Mouse (Mus musculus): ENCODE measurements around the gene Gabrg3. TPM values are rescaled to one million over a fixed set of nuclear protein-coding genes. Genes with fewer than 3 reads are reported as not detected.

The Gabrg3 gene
- polyA plus RNA-seq, 1 experiment from 2014 or later = 1.4 TPM

- WGBS = 87% methylated on average over 4 of the region's 4 CpGs
- Histone ChIP-seq H3K27ac (ENCODE audit: low read length) (no peak overlapping the region), H3K9ac (ENCODE audit: low read length) (no peak overlapping the region), H3K27me3 (ENCODE audit: control insufficient read depth, insufficient read depth, low read length) (no peaks in the 10 kb centered on the region), H3K4me1 (ENCODE audit: control insufficient read depth, insufficient read depth, low read length) (no peaks in the 10 kb centered on the region), H3K36me3 (ENCODE audit: control insufficient read depth, insufficient read depth, low read length) (no peaks in the 10 kb centered on the region), H3K9me3 (replicated peaks; ENCODE audit: control insufficient read depth, low read length) (no peaks in the 10 kb centered on the region), H3K4me3 (replicated peaks; ENCODE audit: low read length) (no peak overlapping the region), H3K4me2 (ENCODE audit: low read depth, low read length) (no peak overlapping the region)
- no peak for ATAC-seq (ENCODE audit: insufficient read depth, low FRiP score)
Observed at GRCm38 (mm10) chr7:57330240-57330639, 56.7 kb downstream of the Gabrg3 start.

GRCm38 (mm10) chr7:57324473-57324872, 62.5 kb downstream of the Gabrg3 start:
- H3K36me3 ChIP-seq (ENCODE audit: control insufficient read depth, insufficient read depth, low read length) = no peaks in the 10 kb centered on the region
- H3K4me3 ChIP-seq (replicated peaks; ENCODE audit: low read length) = no peak overlapping the region
- H3K4me2 ChIP-seq (ENCODE audit: low read depth, low read length) = no peak overlapping the region
- H3K4me1 ChIP-seq (ENCODE audit: control insufficient read depth, insufficient read depth, low read length) = no peaks in the 10 kb centered on the region
- ATAC-seq (ENCODE audit: insufficient read depth, low FRiP score) = no peak
- no peaks in the 10 kb centered on the region for H3K27me3 ChIP-seq (ENCODE audit: control insufficient read depth, insufficient read depth, low read length)
- H3K9me3 ChIP-seq (replicated peaks; ENCODE audit: control insufficient read depth, low read length) = no peaks in the 10 kb centered on the region
- H3K27ac ChIP-seq (ENCODE audit: low read length) = no peak overlapping the region
- H3K9ac ChIP-seq (ENCODE audit: low read length) = no peak overlapping the region
- 60% methylated on average over 3 of the region's 3 CpGs for WGBS

- H3K9ac ChIP-seq (ENCODE audit: low read length) = no peak overlapping the region
- ATAC-seq (ENCODE audit: insufficient read depth, low FRiP score) = no peak
- WGBS = 81% methylated on average over 1 of the region's 1 CpGs
Observed at GRCm38 (mm10) chr7:57322086-57322485, 64.9 kb downstream of the Gabrg3 start.

GRCm38 (mm10) chr7:57314971-57315370, 72.0 kb downstream of the Gabrg3 start:
- 69% methylated on average over 1 of the region's 1 CpGs for WGBS
- H3K9me3 ChIP-seq (replicated peaks; ENCODE audit: control insufficient read depth, low read length) = no peaks in the 10 kb centered on the region

More at GRCm38 (mm10) chr7:57322086-57322485, 64.9 kb downstream of the Gabrg3 start:
- no peaks in the 10 kb centered on the region for H3K36me3 ChIP-seq (ENCODE audit: control insufficient read depth, insufficient read depth, low read length)
- no peak overlapping the region for H3K27ac ChIP-seq (ENCODE audit: low read length)
- H3K4me3 ChIP-seq (replicated peaks; ENCODE audit: low read length) = no peak overlapping the region
- no peaks in the 10 kb centered on the region for H3K9me3 ChIP-seq (replicated peaks; ENCODE audit: control insufficient read depth, low read length)
- H3K4me2 ChIP-seq (ENCODE audit: low read depth, low read length) = no peak overlapping the region
- no peaks in the 10 kb centered on the region for H3K27me3 ChIP-seq (ENCODE audit: control insufficient read depth, insufficient read depth, low read length)
- H3K4me1 ChIP-seq (ENCODE audit: control insufficient read depth, insufficient read depth, low read length) = no peaks in the 10 kb centered on the region

GRCm38 (mm10) chr7:57312018-57312417, 75.0 kb downstream of the Gabrg3 start:
- WGBS = 89% methylated on average over 2 of the region's 2 CpGs
- Histone ChIP-seq H3K27ac (ENCODE audit: low read length) (no peak overlapping the region), H3K4me2 (ENCODE audit: low read depth, low read length) (no peak overlapping the region), H3K9ac (ENCODE audit: low read length) (no peak overlapping the region), H3K9me3 (replicated peaks; ENCODE audit: control insufficient read depth, low read length) (no peaks in the 10 kb centered on the region), H3K36me3 (ENCODE audit: control insufficient read depth, insufficient read depth, low read length) (no peaks in the 10 kb centered on the region), H3K4me1 (ENCODE audit: control insufficient read depth, insufficient read depth, low read length) (no peaks in the 10 kb centered on the region), H3K27me3 (ENCODE audit: control insufficient read depth, insufficient read depth, low read length) (no peaks in the 10 kb centered on the region), H3K4me3 (replicated peaks; ENCODE audit: low read length) (no peak overlapping the region)
- no peak for ATAC-seq (ENCODE audit: insufficient read depth, low FRiP score)

More at GRCm38 (mm10) chr7:57314971-57315370, 72.0 kb downstream of the Gabrg3 start:
- H3K27me3 ChIP-seq (ENCODE audit: control insufficient read depth, insufficient read depth, low read length) = no peaks in the 10 kb centered on the region
- no peak overlapping the region for H3K4me2 ChIP-seq (ENCODE audit: low read depth, low read length)
- H3K4me1 ChIP-seq (ENCODE audit: control insufficient read depth, insufficient read depth, low read length) = no peaks in the 10 kb centered on the region
- no peak for ATAC-seq (ENCODE audit: insufficient read depth, low FRiP score)
- H3K36me3 ChIP-seq (ENCODE audit: control insufficient read depth, insufficient read depth, low read length) = no peaks in the 10 kb centered on the region
- H3K27ac ChIP-seq (ENCODE audit: low read length) = no peak overlapping the region
- no peak overlapping the region for H3K9ac ChIP-seq (ENCODE audit: low read length)
- no peak overlapping the region for H3K4me3 ChIP-seq (replicated peaks; ENCODE audit: low read length)

- no peak overlapping the region for H3K9ac ChIP-seq (ENCODE audit: low read length)
- no peaks in the 10 kb centered on the region for H3K9me3 ChIP-seq (replicated peaks; ENCODE audit: control insufficient read depth, low read length)
- H3K27ac ChIP-seq (ENCODE audit: low read length) = no peak overlapping the region
- 50% methylated on average over 1 of the region's 1 CpGs for WGBS
- no peaks in the 10 kb centered on the region for H3K27me3 ChIP-seq (ENCODE audit: control insufficient read depth, insufficient read depth, low read length)
- no peaks in the 10 kb centered on the region for H3K36me3 ChIP-seq (ENCODE audit: control insufficient read depth, insufficient read depth, low read length)
- no peak overlapping the region for H3K4me3 ChIP-seq (replicated peaks; ENCODE audit: low read length)
- no peak for ATAC-seq (ENCODE audit: insufficient read depth, low FRiP score)
- H3K4me2 ChIP-seq (ENCODE audit: low read depth, low read length) = no peak overlapping the region
- H3K4me1 ChIP-seq (ENCODE audit: control insufficient read depth, insufficient read depth, low read length) = no peaks in the 10 kb centered on the region
Observed at GRCm38 (mm10) chr7:57307337-57307736, 79.7 kb downstream of the Gabrg3 start.

GRCm38 (mm10) chr7:57296639-57297038, 90.3 kb downstream of the Gabrg3 start:
- H3K9ac ChIP-seq (ENCODE audit: low read length) = no peak overlapping the region
- no peaks in the 10 kb centered on the region for H3K36me3 ChIP-seq (ENCODE audit: control insufficient read depth, insufficient read depth, low read length)
- H3K27ac ChIP-seq (ENCODE audit: low read length) = no peak overlapping the region
- no peak overlapping the region for H3K4me2 ChIP-seq (ENCODE audit: low read depth, low read length)
- no peaks in the 10 kb centered on the region for H3K27me3 ChIP-seq (ENCODE audit: control insufficient read depth, insufficient read depth, low read length)
- ATAC-seq (ENCODE audit: insufficient read depth, low FRiP score) = no peak
- no peak overlapping the region for H3K4me3 ChIP-seq (replicated peaks; ENCODE audit: low read length)
- no peaks in the 10 kb centered on the region for H3K9me3 ChIP-seq (replicated peaks; ENCODE audit: control insufficient read depth, low read length)
- no peaks in the 10 kb centered on the region for H3K4me1 ChIP-seq (ENCODE audit: control insufficient read depth, insufficient read depth, low read length)
- 76% methylated on average over 3 of the region's 3 CpGs for WGBS

GRCm38 (mm10) chr7:57294127-57294526, 92.9 kb downstream of the Gabrg3 start:
- WGBS = 76% methylated on average over 1 of the region's 1 CpGs
- ATAC-seq (ENCODE audit: insufficient read depth, low FRiP score) = no peak
- Histone ChIP-seq H3K27me3 (ENCODE audit: control insufficient read depth, insufficient read depth, low read length) (no peaks in the 10 kb centered on the region), H3K4me2 (ENCODE audit: low read depth, low read length) (no peak overlapping the region), H3K4me3 (replicated peaks; ENCODE audit: low read length) (no peak overlapping the region), H3K9ac (ENCODE audit: low read length) (no peak overlapping the region), H3K4me1 (ENCODE audit: control insufficient read depth, insufficient read depth, low read length) (no peaks in the 10 kb centered on the region), H3K36me3 (ENCODE audit: control insufficient read depth, insufficient read depth, low read length) (no peaks in the 10 kb centered on the region), H3K27ac (ENCODE audit: low read length) (no peak overlapping the region), H3K9me3 (replicated peaks; ENCODE audit: control insufficient read depth, low read length) (no peaks in the 10 kb centered on the region)

GRCm38 (mm10) chr7:57293564-57293963, 93.4 kb downstream of the Gabrg3 start:
- 78% methylated on average over 6 of the region's 6 CpGs for WGBS
- no peaks in the 10 kb centered on the region for H3K9me3 ChIP-seq (replicated peaks; ENCODE audit: control insufficient read depth, low read length)
- ATAC-seq (ENCODE audit: insufficient read depth, low FRiP score) = no peak
- no peak overlapping the region for H3K4me2 ChIP-seq (ENCODE audit: low read depth, low read length)
- H3K4me3 ChIP-seq (replicated peaks; ENCODE audit: low read length) = no peak overlapping the region
- H3K4me1 ChIP-seq (ENCODE audit: control insufficient read depth, insufficient read depth, low read length) = no peaks in the 10 kb centered on the region
- H3K27ac ChIP-seq (ENCODE audit: low read length) = no peak overlapping the region
- H3K9ac ChIP-seq (ENCODE audit: low read length) = no peak overlapping the region
- no peaks in the 10 kb centered on the region for H3K36me3 ChIP-seq (ENCODE audit: control insufficient read depth, insufficient read depth, low read length)
- no peaks in the 10 kb centered on the region for H3K27me3 ChIP-seq (ENCODE audit: control insufficient read depth, insufficient read depth, low read length)

GRCm38 (mm10) chr7:57283186-57283585, 103.8 kb downstream of the Gabrg3 start:
- WGBS = 76% methylated on average over 6 of the region's 6 CpGs
- H3K4me3 ChIP-seq (replicated peaks; ENCODE audit: low read length) = no peak overlapping the region
- no peaks in the 10 kb centered on the region for H3K4me1 ChIP-seq (ENCODE audit: control insufficient read depth, insufficient read depth, low read length)
- H3K36me3 ChIP-seq (ENCODE audit: control insufficient read depth, insufficient read depth, low read length) = no peaks in the 10 kb centered on the region
- no peaks in the 10 kb centered on the region for H3K9me3 ChIP-seq (replicated peaks; ENCODE audit: control insufficient read depth, low read length)
- H3K9ac ChIP-seq (ENCODE audit: low read length) = no peak overlapping the region
- H3K4me2 ChIP-seq (ENCODE audit: low read depth, low read length) = no peak overlapping the region
- ATAC-seq (ENCODE audit: insufficient read depth, low FRiP score) = no peak
- H3K27ac ChIP-seq (ENCODE audit: low read length) = no peak overlapping the region
- no peaks in the 10 kb centered on the region for H3K27me3 ChIP-seq (ENCODE audit: control insufficient read depth, insufficient read depth, low read length)

Data from stomach, embryonic 16.5 days (tissue).